9 mouse cellular contexts compared by ENCODE assay signal in genomic region chr4:139086037-139086436, GRCm38 (mm10). TPM values are rescaled to one million over a fixed set of nuclear protein-coding genes. Genes with fewer than 3 reads are reported as not detected.
A peak's percentile ranks its signal among the peaks of the same experiment; 100 is the strongest.
DNase-seq lines count a peak whose midpoint lies in the region; ATAC-seq and TF ChIP-seq lines count a peak whose summit lies in the region.
"Had no signal": no experiment of that assay in that cellular context is flagged by ENCODE, and none has a peak within 500 bp of the region (broad histone marks: within the 10 kb centered on the region; RNA-seq: fewer than 3 reads in every experiment).

No protein-coding gene starts in this region.

- 15% methylated on average over 5 of the region's 5 CpGs for WGBS in lung, postnatal 0 days

- no peaks in the 10 kb centered on the region for H3K79me2 ChIP-seq in MEL (ENCODE audit: control insufficient read depth, insufficient read depth, low read length, poor library complexity)

- no peak overlapping the region for H3K9ac ChIP-seq in MEL (ENCODE audit: control insufficient read depth, low read depth, low read length, poor library complexity, severe bottlenecking)
- H3K9ac ChIP-seq in lung, postnatal 0 days (replicated peaks; ENCODE audit: low read depth), result no peak overlapping the region

- H3K4me1 ChIP-seq in MEL (ENCODE audit: control insufficient read depth in 1 of 2, insufficient read depth in 2 of 2, low read length in 2 of 2), result no peaks in the 10 kb centered on the region
- H3K4me1 ChIP-seq in bone marrow macrophage, adult 2 months (ENCODE audit: control insufficient read depth, insufficient read depth, low read length), result no peaks in the 10 kb centered on the region
- no peaks in the 10 kb centered on the region; the same call in 1 of the 2 replicates for H3K4me1 ChIP-seq in lung, postnatal 0 days (ENCODE audit: insufficient read depth, low read depth, low read length)

- H3K27me3 ChIP-seq in MEL (ENCODE audit: control insufficient read depth in 1 of 2, insufficient read depth in 2 of 2, low read length in 2 of 2), result peaks cover 0 to 1% of the 10 kb centered on the region in 2 experiments; a peak in 1 of 4 replicates
- H3K27me3 ChIP-seq in lung, postnatal 0 days (replicated peaks; ENCODE audit: insufficient read depth, low read length), result no peaks in the 10 kb centered on the region

- TF ChIP-seq RAD21 in MEL (IDR thresholded peaks at IDR 0.05; ENCODE audit: low read depth, low read length), result no peak; the same call in none of the 2 replicates

- no peak for TF ChIP-seq POLR2A in MEL (IDR thresholded peaks at IDR 0.05; ENCODE audit: control insufficient read depth in 1 of 2, insufficient read depth in 1 of 2, low read depth in 1 of 2, low read length in 2 of 2, poor library complexity in 1 of 2)
- no peak for TF ChIP-seq POLR2A in bone marrow macrophage, adult 2 months (IDR thresholded peaks at IDR 0.05; ENCODE audit: borderline replicate concordance, low read depth, low read length)

- TF ChIP-seq CTCF in MEL (IDR thresholded peaks at IDR 0.05 in 2 of 3, conservative IDR thresholded peaks at IDR 0.05 in 1 of 3; ENCODE audit: control insufficient read depth in 1 of 3, insufficient read depth in 1 of 3, low read depth in 2 of 3, low read length in 3 of 3, poor library complexity in 1 of 3, severe bottlenecking in 1 of 3), result peak; percentile 70 to 99 (median 84)
- TF ChIP-seq CTCF in bone marrow macrophage, adult 2 months (IDR thresholded peaks at IDR 0.05; ENCODE audit: low read depth, low read length), result peak; percentile 50
- TF ChIP-seq CTCF in lung, postnatal 0 days (IDR thresholded peaks at IDR 0.05), result peak; percentile 87

- DNase-seq in MEL (ENCODE audit: low read depth, low spot score), result peak; percentile 87
- DNase-seq in heart, postnatal 14 days, result peak; percentile 88 to 92
- peak; percentile 88 for DNase-seq in layer of hippocampus, adult 11-12 months (ENCODE audit: low spot score)
- peak; percentile 91 for DNase-seq in lung, postnatal 0 days (ENCODE audit: low spot score)
- peak; percentile 89 to 92 for DNase-seq in right cerebral cortex, adult 2 months (ENCODE audit: low spot score in 2 of 2)
- peak; percentile 92 for DNase-seq in thymus, postnatal 4 days

- H3K9me3 ChIP-seq in MEL (replicated peaks; ENCODE audit: insufficient read depth, low read length), result no peaks in the 10 kb centered on the region
- no peaks in the 10 kb centered on the region for H3K9me3 ChIP-seq in lung, postnatal 0 days (ENCODE audit: low read length)

- TF ChIP-seq EP300 in MEL (IDR thresholded peaks at IDR 0.05; ENCODE audit: low read depth in 1 of 2, low read length in 2 of 2), result no peak
- no peak for TF ChIP-seq EP300 in lung, postnatal 0 days (IDR thresholded peaks at IDR 0.05)

- peak; percentile 49; the same call in 1 of the 2 replicates for ATAC-seq in erythroblast, adult 5-6 weeks (replicated peaks; ENCODE audit: low FRiP score, poor library complexity, severe bottlenecking)
- ATAC-seq in lung, postnatal 0 days, result peak; percentile 16; the same call in 1 of the 2 replicates

- H3K36me3 ChIP-seq in MEL (ENCODE audit: control insufficient read depth in 1 of 2, insufficient read depth in 2 of 2, low read length in 2 of 2), result no peaks in the 10 kb centered on the region
- no peaks in the 10 kb centered on the region for H3K36me3 ChIP-seq in lung, postnatal 0 days (ENCODE audit: insufficient read depth, low read length)

- no peak overlapping the region for H3K4me3 ChIP-seq in MEL (ENCODE audit: control insufficient read depth in 1 of 2, insufficient read depth in 1 of 2, low read depth in 2 of 2, low read length in 2 of 2)
- no peak overlapping the region for H3K4me3 ChIP-seq in bone marrow macrophage, adult 2 months (ENCODE audit: insufficient read depth, low read length)
- no peak overlapping the region for H3K4me3 ChIP-seq in lung, postnatal 0 days (ENCODE audit: low read depth, low read length)

- intact Hi-C loops in heart, postnatal 14 days (cut with DNase I), result loop anchor here (1.0 to 5.0 kb wide), 3 partner anchors 96 to 201 kb away; no protein-coding TSS in a partner anchor

- no peak overlapping the region for H3K27ac ChIP-seq in MEL (ENCODE audit: control insufficient read depth, low read depth, low read length)
- no peak overlapping the region for H3K27ac ChIP-seq in bone marrow macrophage, adult 2 months (ENCODE audit: insufficient read depth, low read depth, low read length)
- no peak overlapping the region for H3K27ac ChIP-seq in lung, postnatal 0 days (ENCODE audit: low read length)

- no peak overlapping the region for H3K4me2 ChIP-seq in lung, postnatal 0 days (replicated peaks; ENCODE audit: low read depth, low read length)

TF ChIP-seq in MEL, 35 proteins besides CTCF, POLR2A, EP300 and RAD21:
- peak; percentile 77 for TF ChIP-seq MAZ (IDR thresholded peaks at IDR 0.05; ENCODE audit: low read depth, low read length)
- no peak for TF ChIP-seq MEF2A (IDR thresholded peaks at IDR 0.05; ENCODE audit: extremely low read depth, insufficient replicate concordance, low read depth, low read length, poor library complexity, severe bottlenecking)
- peak; percentile 95 for TF ChIP-seq ZC3H11A (IDR thresholded peaks at IDR 0.05; ENCODE audit: low read depth, low read length)
- peak; percentile 94 for TF ChIP-seq SMC3 (IDR thresholded peaks at IDR 0.05; ENCODE audit: low read depth, low read length)
- TF ChIP-seq SIN3A (IDR thresholded peaks at IDR 0.05; ENCODE audit: low read length), result peak; percentile 64; the same call in 1 of the 2 replicates

RNA-seq across cellular contexts. Expression of gene Nbl1, which starts 6.8 kb away (rescaled TPM):
- total RNA-seq in MEL (2012; rRNA removed), result not detected in 2 replicates
- polyA plus RNA-seq in MEL (2012; ENCODE audit: insufficient read depth in 1 of 2, insufficient read length in 2 of 2, low read depth in 1 of 2, low replicate concordance in 2 of 2, missing spikeins in 1 of 2), result under 1 TPM in 1 of 2 experiments, not detected in 1; 0.14 TPM
- polyA plus RNA-seq in bone marrow macrophage, adult 2 months (2012; ENCODE audit: insufficient read depth, insufficient read length, missing spikeins), result 0.45 TPM in 1 of 2 replicates, not detected in the other
- not detected in 2 replicates for total RNA-seq in erythroblast, adult 5-6 weeks (2015; ENCODE audit: low replicate concordance)
- not detected in 2 replicates for total RNA-seq in erythroblast, adult 5-6 weeks (2017; ENCODE audit: low replicate concordance)
- 10 to 100 TPM; 32.1 to 32.2 TPM for total RNA-seq in heart, postnatal 14 days (2021)
- polyA plus RNA-seq in lung, postnatal 0 days (2015; fragmentation: Nextera tagmentation; extraction: Ambion mirVana), result 141 and 151 TPM in 2 replicates

RNA-seq across cellular contexts. Expression of gene Htr6, which starts 10.7 kb away (rescaled TPM):
- 0.08 TPM in 1 of 2 replicates, not detected in the other for total RNA-seq in MEL (2012; rRNA removed)
- polyA plus RNA-seq in MEL (2012; ENCODE audit: insufficient read depth in 1 of 2, insufficient read length in 2 of 2, low read depth in 1 of 2, low replicate concordance in 2 of 2, missing spikeins in 1 of 2), result not detected
- polyA plus RNA-seq in bone marrow macrophage, adult 2 months (2012; ENCODE audit: insufficient read depth, insufficient read length, missing spikeins), result not detected in 2 replicates
- total RNA-seq in erythroblast, adult 5-6 weeks (2015; ENCODE audit: low replicate concordance), result not detected in 2 replicates
- not detected in 2 replicates for total RNA-seq in erythroblast, adult 5-6 weeks (2017; ENCODE audit: low replicate concordance)
- not detected for total RNA-seq in heart, postnatal 14 days (2021)
- not detected in 2 replicates for polyA plus RNA-seq in lung, postnatal 0 days (2015; fragmentation: Nextera tagmentation; extraction: Ambion mirVana)
- polyA plus RNA-seq: liver, embryonic 16.5 days had no signal

RNA-seq across cellular contexts. Expression of gene Minos1, which starts 44.9 kb away (rescaled TPM):
- 163 and 183 TPM in 2 replicates for total RNA-seq in MEL (2012; rRNA removed)
- polyA plus RNA-seq in MEL (2012; ENCODE audit: insufficient read depth in 1 of 2, insufficient read length in 2 of 2, low read depth in 1 of 2, low replicate concordance in 2 of 2, missing spikeins in 1 of 2), result 100 to 1,000 TPM in 1 of 2 experiments, not detected in 1; 401 TPM
- polyA plus RNA-seq in bone marrow macrophage, adult 2 months (2012; ENCODE audit: insufficient read depth, insufficient read length, missing spikeins), result 151 and 166 TPM in 2 replicates
- 103 and 127 TPM in 2 replicates for total RNA-seq in erythroblast, adult 5-6 weeks (2015; ENCODE audit: low replicate concordance)
- total RNA-seq in erythroblast, adult 5-6 weeks (2017; ENCODE audit: low replicate concordance), result 36.6 and 91.7 TPM in 2 replicates
- total RNA-seq in heart, postnatal 14 days (2021), result 100 to 1,000 TPM; 731 to 790 TPM
- polyA plus RNA-seq in lung, postnatal 0 days (2015; fragmentation: Nextera tagmentation; extraction: Ambion mirVana), result 474 and 487 TPM in 2 replicates

Comparison
In these comparisons a context has a peak if more than half of its experiments do, and no peak if none do; other contexts are left out.
1. RNA of gene Nbl1, which starts 6.8 kb away (total RNA-seq): 32.1 to 32.2 TPM in heart, postnatal 14 days; not detected in MEL and not detected in erythroblast, adult 5-6 weeks; every median in the first group is over 10 times any median in the second.
2. Peak in every context shown above with its lines, with median percentiles within 50 percentile points of each other: DNase-seq and CTCF ChIP-seq.